Mouse (Mus musculus): ENCODE data around the gene Mief1. TPM values are rescaled to one million over a fixed set of nuclear protein-coding genes. Genes with fewer than 3 reads are reported as not detected.

Gene Mief1
- 10 to 100 TPM; 27.6 to 34.5 (median 32.5) TPM for total RNA-seq (2022)

GRCm38 (mm10) chr15:80233733-80234509 is at the start of gene Mief1:
Gene Mief1, plus strand, starts transcription at chr15:80234018.
- DNase-seq (ENCODE audit: low spot score in 2 of 2): peak; percentile 96 to 97

GRCm38 (mm10) chr15:80188927-80189326 is 44.9 kb upstream of the Mief1 start:
- DNase-seq (ENCODE audit: low spot score in 2 of 2): no peak

GRCm38 (mm10) chr15:80190075-80190474 is 43.7 kb upstream of the Mief1 start:
- no peak for DNase-seq (ENCODE audit: low spot score in 2 of 2)

DNA sequence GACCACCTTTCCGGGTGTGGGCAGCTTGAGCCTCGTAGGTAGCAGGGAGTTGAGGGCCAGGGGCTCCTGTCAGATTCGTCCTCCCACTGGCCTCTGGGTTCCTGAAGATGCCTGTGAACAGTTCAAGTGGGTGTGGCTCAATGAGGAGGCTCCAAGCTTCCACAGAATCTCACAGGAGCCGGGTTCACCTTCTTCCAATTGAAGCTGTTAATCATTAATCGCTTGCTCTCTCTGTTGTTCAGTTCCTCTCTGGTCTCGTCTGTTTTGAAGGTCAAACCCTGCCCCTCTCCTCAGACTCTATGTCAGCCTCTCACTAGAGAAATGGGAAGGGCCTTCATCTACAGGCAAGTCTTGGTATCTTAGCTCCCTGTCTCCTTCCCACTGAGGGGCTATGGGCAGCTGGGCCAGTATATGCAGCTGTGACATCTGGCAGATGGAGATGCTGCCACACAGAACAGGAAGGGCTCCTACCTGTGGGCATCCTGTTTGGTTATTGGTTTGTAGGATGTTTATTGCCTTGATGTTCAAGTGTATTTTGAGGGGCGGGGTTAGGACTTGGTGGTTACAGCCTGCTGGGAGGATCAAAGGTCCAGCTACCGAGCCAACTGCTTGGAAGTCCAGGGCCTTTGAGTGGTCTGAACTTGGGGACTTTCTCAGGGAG is 42.1 kb upstream of the Mief1 start:
- no peak for DNase-seq (ENCODE audit: low spot score in 2 of 2)

- no peak for DNase-seq (ENCODE audit: low spot score in 2 of 2)
Observed at GRCm38 (mm10) chr15:80192246-80192585, 41.6 kb upstream of the Mief1 start.

- no peak for DNase-seq (ENCODE audit: low spot score in 2 of 2)
Observed at GRCm38 (mm10) chr15:80192847-80193246, 41.0 kb upstream of the Mief1 start.

- DNase-seq (ENCODE audit: low spot score in 2 of 2): no peak
Observed at GRCm38 (mm10) chr15:80199556-80199955, 34.3 kb upstream of the Mief1 start.

- DNase-seq (ENCODE audit: low spot score in 2 of 2): peak; percentile 61 to 75
Observed at GRCm38 (mm10) chr15:80202111-80202775, 31.6 kb upstream of the Mief1 start.

GRCm38 (mm10) chr15:80203406-80203805 is 30.4 kb upstream of the Mief1 start:
- DNase-seq (ENCODE audit: low spot score in 2 of 2): no peak

DNA sequence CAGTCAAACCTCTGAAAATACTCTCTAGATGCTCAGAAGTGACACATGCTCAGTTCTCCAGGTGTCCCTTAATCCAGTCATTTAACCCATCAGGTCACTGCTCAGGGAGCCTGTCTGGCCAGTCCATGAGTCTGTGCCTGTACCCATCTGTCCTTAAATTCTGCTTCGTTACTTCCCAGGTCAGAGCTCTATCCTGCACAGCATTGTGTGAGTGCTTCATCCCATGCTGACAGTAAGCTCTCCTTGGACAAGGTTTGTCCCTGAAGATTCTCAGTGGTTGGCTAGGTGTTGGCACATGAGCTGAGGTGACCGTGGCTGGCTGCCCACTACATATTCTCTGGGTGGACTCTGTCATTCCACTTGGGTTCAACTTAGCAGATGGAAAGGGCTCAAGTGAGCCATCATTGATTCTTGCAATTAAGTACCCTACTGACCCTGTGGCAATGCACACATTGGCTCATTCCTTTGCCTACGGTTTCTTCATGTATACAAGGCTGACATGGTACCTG is 27.7 kb upstream of the Mief1 start:
- DNase-seq (ENCODE audit: low spot score in 2 of 2): no peak

DNA sequence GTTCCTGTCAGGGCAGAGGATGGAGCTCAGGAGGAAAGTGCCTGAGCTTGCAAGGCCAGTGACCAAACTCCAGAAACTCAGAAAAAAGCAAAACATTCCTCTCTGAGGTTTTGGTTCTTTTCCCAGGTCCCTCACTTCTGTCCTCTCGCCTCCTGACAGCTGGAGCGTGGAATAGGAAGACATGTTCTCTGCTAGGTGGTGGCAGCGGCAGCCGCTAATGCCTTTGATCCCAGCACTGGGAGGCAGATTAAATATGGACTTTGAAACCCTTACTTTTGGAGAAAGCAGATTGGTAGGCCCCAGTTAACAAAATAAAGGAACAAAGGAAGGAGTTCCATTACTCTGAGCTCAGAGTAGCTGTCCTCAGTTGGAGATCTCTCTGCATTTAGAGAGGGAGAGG is 25.4 kb upstream of the Mief1 start:
- no peak for DNase-seq (ENCODE audit: low spot score in 2 of 2)

- DNase-seq (ENCODE audit: low spot score in 2 of 2): no peak
Observed at GRCm38 (mm10) chr15:80213688-80214087, 20.1 kb upstream of the Mief1 start.

GRCm38 (mm10) chr15:80215716-80216479 is 17.9 kb upstream of the Mief1 start:
- no peak for DNase-seq (ENCODE audit: low spot score in 2 of 2)

DNA sequence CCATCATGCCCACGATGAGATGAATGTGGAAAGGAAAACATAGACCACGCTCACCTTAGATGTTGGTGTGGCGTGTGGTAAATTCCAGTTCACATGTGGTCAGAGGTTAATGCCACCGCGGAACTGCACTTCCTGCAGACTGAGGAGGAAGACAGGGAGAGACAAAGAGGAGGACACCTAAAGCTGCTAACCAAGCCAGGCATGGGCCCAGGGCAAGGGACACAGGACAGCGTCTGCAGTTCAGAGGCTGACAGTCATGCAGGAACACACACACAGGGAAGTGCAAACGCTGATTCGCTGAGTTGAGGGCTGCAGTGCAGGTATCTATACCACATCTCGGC is 17.4 kb upstream of the Mief1 start:
- no peak for DNase-seq (ENCODE audit: low spot score in 2 of 2)

- DNase-seq (ENCODE audit: low spot score in 2 of 2): no peak
Observed at GRCm38 (mm10) chr15:80217476-80217875, 16.3 kb upstream of the Mief1 start.

GRCm38 (mm10) chr15:80219211-80219610 is 14.6 kb upstream of the Mief1 start:
- no peak for DNase-seq (ENCODE audit: low spot score in 2 of 2)

- no peak for DNase-seq (ENCODE audit: low spot score in 2 of 2)
Observed at GRCm38 (mm10) chr15:80219705-80220657, 13.8 kb upstream of the Mief1 start.

DNA sequence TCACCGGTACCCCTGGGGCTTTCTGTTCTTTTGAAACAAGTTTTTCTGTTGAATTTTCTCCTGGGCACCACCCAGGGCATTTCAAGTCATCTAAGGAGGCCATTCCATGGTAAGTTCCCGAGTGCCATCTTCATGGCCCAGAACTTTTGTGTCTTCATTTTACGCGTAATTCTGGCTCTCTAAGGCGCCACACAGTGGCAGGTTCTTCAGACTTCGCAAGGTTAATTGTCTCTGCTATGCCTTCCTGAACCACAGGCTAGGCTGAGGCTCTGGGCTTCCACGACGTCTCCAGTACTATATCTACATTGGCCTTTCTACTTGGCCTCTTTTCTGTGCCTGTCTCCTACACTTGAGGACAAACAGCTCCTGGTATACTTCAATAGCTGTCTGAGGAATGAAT is 12.8 kb upstream of the Mief1 start:
- DNase-seq (ENCODE audit: low spot score in 2 of 2): no peak

DNA sequence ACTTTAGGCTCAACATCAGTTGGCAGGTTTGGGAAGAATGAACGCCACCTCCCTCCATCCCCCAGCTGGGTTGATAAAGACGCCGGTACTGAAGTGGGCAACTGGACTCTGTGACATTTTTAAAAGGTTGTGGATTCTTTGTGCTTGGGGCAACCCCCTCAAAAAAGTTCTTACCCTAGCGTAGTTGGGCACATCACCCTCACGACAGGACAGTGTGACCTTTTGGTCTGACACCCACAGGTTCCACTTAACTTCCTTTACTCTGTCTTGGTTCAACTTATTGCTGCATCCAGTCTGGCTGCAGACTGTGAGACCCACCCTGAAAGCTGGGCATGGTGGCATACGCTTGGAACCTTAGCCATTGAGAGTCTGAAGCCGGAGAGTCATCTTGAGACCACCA is 10.1 kb upstream of the Mief1 start:
- DNase-seq (ENCODE audit: low spot score in 2 of 2): no peak

DNA sequence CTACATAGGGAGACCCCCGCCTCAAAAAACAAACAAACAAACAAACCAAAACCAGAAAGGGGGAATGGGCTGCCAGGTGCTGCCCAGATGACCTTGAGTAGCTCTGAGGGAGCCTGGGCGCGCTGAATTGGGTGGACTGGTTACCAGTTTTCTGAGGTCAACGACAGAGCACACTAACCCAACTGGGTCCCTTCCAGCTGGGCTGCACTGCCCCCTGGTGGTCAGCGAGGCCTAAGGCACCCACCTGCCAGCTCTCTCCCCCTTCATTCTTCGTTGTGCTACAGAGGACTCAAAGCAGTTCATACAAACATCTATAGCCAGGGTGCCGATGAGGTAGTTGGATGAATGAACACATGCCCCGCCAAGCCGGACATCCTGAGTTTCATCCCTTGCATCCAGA is 8.6 kb upstream of the Mief1 start:
- DNase-seq (ENCODE audit: low spot score in 2 of 2): peak in 1 of 2 experiments; percentile 41

DNA sequence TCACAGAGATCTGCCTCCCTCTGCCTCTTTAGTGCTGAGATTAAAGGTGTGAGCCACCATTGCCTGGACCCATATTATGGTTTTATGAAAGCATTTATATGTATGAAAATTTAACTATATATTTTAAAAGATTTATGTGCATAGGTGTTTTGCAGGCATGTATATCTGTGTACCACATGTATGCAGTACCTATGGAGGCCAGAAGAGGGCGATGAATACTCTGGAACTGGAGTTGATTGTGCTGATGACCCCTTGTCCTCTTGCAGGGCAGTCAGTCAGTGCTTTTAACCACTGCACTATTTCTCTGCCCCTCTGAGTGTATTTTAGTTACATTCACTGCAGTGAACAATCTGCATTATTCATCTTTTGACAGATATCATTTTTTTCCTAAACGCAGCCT is 8.0 kb upstream of the Mief1 start:
- DNase-seq (ENCODE audit: low spot score in 2 of 2): no peak
